Mouse (Mus musculus) limb, embryonic 12.5 days (tissue): ENCODE results near the gene B020031M17Rik. TPM values are rescaled to one million over a fixed set of nuclear protein-coding genes. Genes with fewer than 3 reads are reported as not detected.
"Not testable (repeated sequence)": the region's sequence is repeated elsewhere in the genome, so short reads cannot be mapped to it uniquely, and the experiment has no call there.

Experiments used
- ATAC-seq: fragments of 200-750 bp; cut with Nextera tagmentation; 2 replicates; pipeline ENCODE4 v1.8.0; 2017; ENCODE audit warnings: low read depth, moderate TSS enrichment; ENCODE audit not compliant: insufficient number of reproducible peaks, insufficient read depth, low FRiP score, low TSS enrichment
- H3K27ac ChIP-seq: fragments of 300-500 bp; sonication (generic); 2 replicates; pipeline ENCODE4 v1.5.1; 2016; ENCODE audit warnings: mild to moderate bottlenecking, moderate library complexity
- H3K27me3 ChIP-seq: fragments of 300-500 bp; sonication (generic); 2 replicates; pipeline ENCODE4 v1.6.1; 2016; ENCODE audit warnings: mild to moderate bottlenecking, moderate library complexity
- H3K36me3 ChIP-seq: fragments of 300-500 bp; sonication (generic); 2 replicates; pipeline ENCODE4 v1.6.1; 2016; ENCODE audit warnings: mild to moderate bottlenecking, moderate library complexity
- H3K4me1 ChIP-seq: fragments of 300-500 bp; sonication (generic); replicated peaks from 2 replicates; pipeline ENCODE4 v1.6.1; 2016
- H3K4me2 ChIP-seq: fragments of 300-500 bp; sonication (generic); 2 replicates; pipeline ENCODE4 v1.6.1; 2016; ENCODE audit warnings: mild to moderate bottlenecking, moderate library complexity
- H3K4me3 ChIP-seq: fragments of 300-500 bp; sonication (generic); replicated peaks from 2 replicates; pipeline ENCODE4 v1.5.1; 2016; ENCODE audit warnings: mild to moderate bottlenecking
- H3K9ac ChIP-seq: fragments of 300-500 bp; sonication (generic); replicated peaks from 2 replicates; pipeline ENCODE4 v1.6.1; 2016; ENCODE audit warnings: mild to moderate bottlenecking, moderate library complexity
- H3K9me3 ChIP-seq: fragments of 300-500 bp; sonication (generic); 2 replicates; pipeline ENCODE4 v1.6.1; 2016; ENCODE audit warnings: mild to moderate bottlenecking, moderate library complexity
- WGBS: fragments of 180-500 bp; shearing (Covaris S2); methylation state at CpG from one replicate; pipeline ENCODE4 v1.1.7; 2016; 5-methylcytosine and 5-hydroxymethylcytosine counted together
- polyA plus RNA-seq: library from polyadenylated mRNA; unstranded; fragments of >200 nt; fragmentation: Nextera tagmentation; extraction: Ambion mirVana; gene quantifications from 2 replicates; pipeline ENCODE4 v1.2.1, GENCODE M21; 2016

The B020031M17Rik gene
- not detected in 2 replicates for polyA plus RNA-seq

DNA sequence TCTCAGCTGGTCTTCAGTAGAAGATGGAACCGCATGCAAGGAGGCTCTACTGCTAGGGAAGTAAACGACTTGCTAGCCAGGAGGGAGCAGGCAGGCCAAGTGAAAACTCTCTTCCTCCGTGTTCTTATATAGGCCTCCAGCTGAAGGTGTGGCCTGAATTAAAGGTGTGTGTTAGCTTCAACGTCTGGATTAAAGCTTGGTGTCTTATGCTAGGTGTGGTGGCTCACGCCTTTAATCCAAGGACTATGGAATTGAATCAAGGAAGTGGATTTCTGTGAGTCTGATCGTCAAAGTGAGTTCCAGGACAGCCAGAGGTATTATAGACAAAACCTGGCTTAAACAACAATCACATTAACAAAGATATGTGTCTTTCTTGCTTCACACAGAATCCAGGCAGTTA lies at the start of gene B020031M17Rik:
Gene B020031M17Rik, minus strand, starts transcription at position 101 of the 400 bp plus-strand sequence.
- not testable (repeated sequence) for H3K9ac ChIP-seq, ATAC-seq, H3K4me1 ChIP-seq, H3K4me2 ChIP-seq, H3K27ac ChIP-seq, H3K36me3 ChIP-seq, H3K9me3 ChIP-seq, H3K27me3 ChIP-seq, H3K4me3 ChIP-seq
- 75% methylated on average over 4 of the region's 6 CpGs for WGBS

DNA sequence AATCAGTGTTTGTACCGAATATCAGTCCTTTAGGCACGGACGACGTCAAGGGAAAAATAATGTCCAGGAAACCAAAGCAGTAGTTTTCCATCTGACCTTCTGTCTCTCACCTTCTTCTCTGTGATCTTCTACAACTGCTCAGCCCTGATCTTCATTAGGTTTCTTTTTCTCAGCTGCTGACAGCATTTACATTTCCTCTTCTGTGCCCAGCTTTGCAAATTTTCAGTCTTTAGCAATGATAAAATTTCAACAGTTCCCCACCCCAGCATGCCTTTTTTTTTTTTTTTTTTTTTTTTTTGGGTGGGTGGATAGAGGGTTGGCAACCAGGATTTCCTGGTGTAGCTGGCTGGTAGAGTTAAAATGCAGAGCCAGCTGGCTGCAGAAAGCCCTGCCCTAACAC lies 48.6 kb upstream of the B020031M17Rik start:
- no CpG with 5 or more reads among the region's 4 CpGs for WGBS
- not testable (repeated sequence) for ATAC-seq, H3K27ac ChIP-seq, H3K9me3 ChIP-seq, H3K9ac ChIP-seq, H3K4me2 ChIP-seq, H3K36me3 ChIP-seq, H3K4me3 ChIP-seq, H3K4me1 ChIP-seq, H3K27me3 ChIP-seq

DNA sequence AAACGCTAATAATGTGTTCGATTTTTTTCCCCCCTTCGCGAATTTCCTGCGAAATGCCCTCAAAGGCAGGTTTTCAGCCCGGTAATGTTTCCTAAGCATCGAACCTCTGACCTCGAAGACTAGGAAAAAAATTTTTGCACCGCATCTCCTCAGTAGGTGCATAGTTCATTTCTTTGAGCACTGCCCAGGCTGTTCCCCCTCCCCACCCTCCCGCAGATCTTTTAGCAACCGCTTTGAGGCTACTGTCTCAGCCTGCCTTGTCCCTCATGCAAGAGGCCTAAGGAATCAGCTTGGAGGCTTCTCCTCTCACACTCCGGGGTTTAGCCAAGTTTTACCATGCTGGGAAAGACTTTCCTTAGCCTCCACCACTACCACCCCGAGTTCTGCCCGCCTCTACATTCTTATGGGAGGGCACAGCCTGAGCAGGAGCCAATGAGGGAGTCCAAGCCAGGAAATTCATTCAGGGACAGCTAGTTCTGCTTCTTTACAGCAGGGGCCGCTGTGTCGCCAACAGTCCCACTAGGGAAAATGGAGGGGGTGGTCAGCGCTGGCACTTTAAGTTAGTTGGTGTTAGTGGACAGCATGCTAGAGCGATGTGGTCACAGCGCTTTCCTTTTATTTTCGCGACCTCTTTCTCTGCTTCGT lies 48.0 kb upstream of the B020031M17Rik start:
- ATAC-seq = peak; percentile 66; the same call in 1 of the 2 replicates
- not testable (repeated sequence) for H3K9me3 ChIP-seq, H3K4me2 ChIP-seq, H3K27ac ChIP-seq, H3K9ac ChIP-seq, H3K4me1 ChIP-seq, H3K36me3 ChIP-seq, H3K27me3 ChIP-seq, H3K4me3 ChIP-seq
- no CpG with 5 or more reads among the region's 22 CpGs for WGBS

DNA sequence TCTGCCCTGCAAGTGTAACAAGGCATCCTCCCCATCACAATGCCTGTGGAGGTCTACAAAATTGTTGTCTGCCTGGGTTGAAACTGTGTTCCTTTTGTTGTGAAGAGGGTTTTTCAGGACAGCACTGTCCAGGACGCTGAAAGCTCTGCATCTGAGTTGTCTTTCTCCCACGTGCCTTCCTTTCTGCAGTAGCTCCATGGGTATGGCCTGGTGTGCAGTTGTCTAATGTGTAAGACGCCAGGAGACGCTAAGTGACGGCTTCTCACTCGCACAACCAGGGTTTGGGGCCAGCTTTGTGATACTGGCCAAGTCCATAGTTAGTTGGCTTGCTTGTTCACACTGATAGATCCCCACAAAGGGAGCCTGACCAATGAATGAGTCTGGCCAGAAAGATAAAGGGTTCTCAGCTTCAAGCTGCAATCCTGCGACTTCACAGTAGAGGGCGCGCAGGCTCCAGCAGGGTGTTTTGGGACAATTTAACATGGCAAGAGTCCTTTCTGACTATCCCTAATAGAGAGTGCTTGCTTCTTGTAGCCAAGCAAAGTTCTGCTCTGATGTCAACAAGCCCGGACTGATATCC lies 41.4 kb upstream of the B020031M17Rik start:
- not testable (repeated sequence) for H3K9me3 ChIP-seq, H3K36me3 ChIP-seq, ATAC-seq

DNA sequence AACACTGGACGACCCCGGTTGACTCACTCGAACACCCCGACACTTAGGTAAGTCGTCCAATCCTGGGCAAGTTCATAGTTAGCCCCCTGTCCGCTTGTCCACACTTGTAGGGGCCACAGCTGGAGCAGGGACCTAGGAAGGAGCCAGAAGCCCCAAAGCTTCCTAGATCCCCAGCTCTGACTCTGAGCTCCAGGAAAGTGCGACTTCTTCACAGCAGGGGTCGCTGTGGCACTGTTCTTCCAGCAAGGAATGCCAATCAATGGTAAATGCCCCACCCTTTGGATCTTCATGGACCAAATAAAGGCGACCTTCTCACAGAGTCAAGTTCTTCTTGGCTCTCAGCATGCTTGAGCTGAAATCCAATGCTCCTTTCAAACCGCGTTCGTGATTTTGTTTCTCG lies 40.7 kb upstream of the B020031M17Rik start:
- not testable (repeated sequence) for H3K27me3 ChIP-seq, ATAC-seq, H3K4me3 ChIP-seq, H3K4me2 ChIP-seq, H3K27ac ChIP-seq, H3K4me1 ChIP-seq, H3K9me3 ChIP-seq, H3K9ac ChIP-seq, H3K36me3 ChIP-seq
- WGBS = no CpG with 5 or more reads among the region's 13 CpGs

More for the DNA sequence above, 41.4 kb upstream of the B020031M17Rik start:
- not testable (repeated sequence) for H3K4me3 ChIP-seq, H3K27me3 ChIP-seq, H3K4me1 ChIP-seq, H3K27ac ChIP-seq, H3K4me2 ChIP-seq, H3K9ac ChIP-seq
- WGBS = no CpG with 5 or more reads among the region's 10 CpGs

DNA sequence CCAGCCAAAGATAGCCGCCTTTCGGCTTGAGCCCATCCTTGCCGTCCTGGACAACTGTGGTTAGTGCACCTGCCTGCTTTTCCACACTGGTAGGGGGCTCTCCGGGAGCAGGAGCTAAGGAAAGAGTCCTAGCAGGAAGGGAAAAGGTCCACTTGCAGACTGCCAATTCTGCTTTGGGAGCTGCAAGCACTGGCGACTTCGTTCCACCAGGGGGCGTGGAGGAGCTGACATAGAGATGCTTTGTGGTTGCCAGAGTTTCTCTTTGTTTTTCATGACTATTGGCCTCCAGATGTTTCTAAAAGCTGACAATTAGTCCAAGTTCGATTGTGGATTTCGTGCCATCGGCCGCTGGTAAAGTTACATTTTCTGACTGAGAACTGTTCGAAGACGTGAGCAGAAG lies 18.6 kb upstream of the B020031M17Rik start:
- not testable (repeated sequence) for H3K9ac ChIP-seq, H3K9me3 ChIP-seq, H3K4me1 ChIP-seq, H3K27me3 ChIP-seq, H3K36me3 ChIP-seq, ATAC-seq, H3K4me3 ChIP-seq, H3K27ac ChIP-seq, H3K4me2 ChIP-seq
- WGBS = no CpG with 5 or more reads among the region's 13 CpGs

DNA sequence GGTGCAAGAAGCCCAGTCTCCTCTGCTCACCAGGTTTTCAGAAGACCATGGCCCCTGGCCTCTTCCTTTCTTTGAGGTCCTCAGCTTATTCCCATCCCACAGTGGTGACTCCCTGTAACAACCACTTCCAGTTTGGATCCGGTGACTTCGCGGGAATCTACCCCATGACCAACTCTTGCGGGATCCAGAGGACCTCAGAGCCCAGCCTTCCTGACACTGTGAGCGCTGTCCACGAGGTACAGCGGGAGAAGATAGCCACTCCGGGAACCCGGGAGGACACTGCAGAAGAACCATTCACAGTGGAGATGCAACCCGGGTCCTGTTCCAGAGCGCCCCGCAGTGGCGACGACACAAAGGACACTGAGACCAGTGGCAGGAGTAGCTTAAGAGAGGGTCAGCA lies 17.6 kb upstream of the B020031M17Rik start:
- H3K27ac ChIP-seq, H3K36me3 ChIP-seq, H3K4me1 ChIP-seq, H3K4me2 ChIP-seq, ATAC-seq, H3K4me3 ChIP-seq, H3K27me3 ChIP-seq, H3K9me3 ChIP-seq, H3K9ac ChIP-seq: not testable (repeated sequence)
- no CpG with 5 or more reads among the region's 14 CpGs for WGBS

DNA sequence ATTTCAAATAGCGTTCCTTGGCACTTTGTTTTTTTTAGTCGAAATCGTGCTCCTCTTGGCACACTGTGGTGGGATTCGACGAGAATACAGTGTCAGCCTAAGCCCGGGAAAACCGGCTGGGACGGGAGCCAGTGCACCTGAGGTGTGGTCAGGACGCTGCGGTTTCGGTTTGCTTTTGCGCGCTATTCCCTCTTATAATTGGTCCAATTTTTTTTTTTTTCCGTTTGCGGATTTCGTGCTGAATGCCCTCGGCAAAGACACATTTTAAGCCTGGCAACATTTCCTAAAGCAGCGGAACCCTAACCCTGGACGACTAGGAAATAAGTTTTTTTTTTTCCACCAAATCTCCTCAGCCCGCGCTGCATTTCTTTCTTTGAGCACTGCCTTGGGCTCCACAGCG lies 15.4 kb upstream of the B020031M17Rik start:
- not testable (repeated sequence) for H3K36me3 ChIP-seq, H3K9ac ChIP-seq, H3K27me3 ChIP-seq, H3K9me3 ChIP-seq, H3K4me1 ChIP-seq, ATAC-seq, H3K27ac ChIP-seq
- H3K4me3 ChIP-seq = peak overlapping the region; percentile 19; the same call in 1 of the 2 replicates
- peak overlapping the region; percentile 28 for H3K4me2 ChIP-seq
- WGBS = 1% methylated on average over 21 of the region's 22 CpGs

DNA sequence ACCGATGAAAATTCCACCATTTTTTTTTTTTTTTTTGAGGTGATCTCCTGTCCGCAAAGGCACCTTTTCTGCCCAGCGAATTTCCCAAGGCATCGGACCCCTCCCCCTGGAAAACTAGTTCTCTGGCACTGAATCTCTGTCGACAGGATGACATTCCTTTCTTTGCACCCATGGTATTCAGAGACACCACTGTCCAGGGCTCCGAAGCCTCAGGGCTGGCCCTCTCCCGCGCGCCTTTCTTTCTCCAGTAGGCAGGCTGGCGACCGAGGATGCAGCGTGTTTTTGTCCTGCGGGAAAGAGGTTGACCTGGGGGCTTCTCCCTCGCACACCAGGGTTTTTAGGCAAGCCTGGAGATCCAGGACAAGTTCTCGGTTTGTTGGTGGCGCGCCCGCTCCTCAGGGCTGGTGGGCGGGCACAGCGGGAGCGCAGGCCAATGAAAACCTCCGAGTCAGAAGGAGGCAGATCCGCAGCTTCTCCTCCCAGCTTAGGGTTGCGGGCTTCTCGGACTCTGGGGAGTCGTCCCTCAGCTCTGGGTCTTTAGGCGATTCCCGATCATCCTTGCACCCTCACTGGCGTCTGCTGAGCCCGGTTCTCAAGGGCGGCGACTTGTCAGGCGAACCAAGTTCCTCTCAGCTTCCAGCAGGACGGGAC lies 14.8 kb upstream of the B020031M17Rik start:
- not testable (repeated sequence) for H3K27ac ChIP-seq, H3K9me3 ChIP-seq, H3K9ac ChIP-seq, H3K27me3 ChIP-seq, H3K4me1 ChIP-seq, H3K36me3 ChIP-seq
- under 1% methylated on average over 16 of the region's 34 CpGs for WGBS
- H3K4me3 ChIP-seq = peak overlapping the region; percentile 19; the same call in 1 of the 2 replicates
- H3K4me2 ChIP-seq = peak overlapping the region; percentile 30
- peak; percentile 74 for ATAC-seq

DNA sequence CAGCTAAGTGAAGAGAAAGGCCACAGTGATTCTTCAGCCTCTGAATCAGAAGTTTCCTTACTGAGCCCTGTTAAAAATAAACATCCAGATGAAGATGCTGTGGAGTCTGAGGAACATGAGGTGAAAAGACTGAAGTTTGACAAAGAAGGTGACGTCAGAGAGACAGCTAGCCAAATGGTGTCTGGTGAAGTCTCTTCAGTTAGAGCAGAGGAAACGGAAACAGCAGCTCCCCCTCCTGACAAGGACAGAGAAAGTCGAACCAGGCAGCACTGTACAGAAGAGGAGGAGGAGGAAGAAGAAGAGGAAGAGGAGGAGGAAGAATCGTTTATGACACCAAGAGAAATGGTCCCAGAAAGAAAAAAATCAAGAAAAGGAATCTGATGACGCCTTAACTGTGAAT lies 12.2 kb upstream of the B020031M17Rik start:
- not testable (repeated sequence) for H3K27ac ChIP-seq, H3K4me3 ChIP-seq, H3K4me2 ChIP-seq, ATAC-seq, H3K27me3 ChIP-seq, H3K4me1 ChIP-seq, H3K9ac ChIP-seq, H3K36me3 ChIP-seq, H3K9me3 ChIP-seq
- WGBS = no CpG with 5 or more reads among the region's 5 CpGs

DNA sequence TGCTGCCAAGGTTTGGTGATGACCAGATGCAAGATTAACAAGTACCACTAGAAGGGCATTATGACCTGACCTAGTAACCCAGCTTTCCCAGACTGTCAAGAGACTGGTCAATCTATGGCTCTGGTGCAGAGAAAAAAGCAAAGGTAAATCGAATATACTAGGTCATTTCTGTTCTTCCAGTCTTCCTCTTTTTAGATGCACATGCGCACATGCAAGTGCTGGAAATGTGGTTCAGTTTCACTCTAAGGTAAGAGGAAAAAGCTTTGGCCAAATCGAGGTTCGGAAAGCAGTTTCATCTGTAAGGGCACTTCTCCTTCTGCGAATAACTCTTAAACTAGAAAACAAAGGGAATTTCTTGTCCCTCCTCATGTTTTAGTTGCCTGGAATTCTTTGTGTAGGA lies 5.0 kb upstream of the B020031M17Rik start:
- not testable (repeated sequence) for H3K36me3 ChIP-seq, ATAC-seq
- no CpG with 5 or more reads among the region's 5 CpGs for WGBS

More for the DNA sequence above, 5.0 kb upstream of the B020031M17Rik start:
- H3K27me3 ChIP-seq, H3K9ac ChIP-seq, H3K4me3 ChIP-seq, H3K9me3 ChIP-seq, H3K27ac ChIP-seq, H3K4me1 ChIP-seq, H3K4me2 ChIP-seq: not testable (repeated sequence)
